Mouse (Mus musculus): ENCODE data around the gene Btbd9.

The Btbd9 gene

GRCm38 (mm10) chr17:30340495-30341126 is 235.7 kb downstream of the Btbd9 start:
- no peak for DNase-seq (ENCODE audit: low spot score in 2 of 2)

- no peak for DNase-seq (ENCODE audit: low spot score in 2 of 2)
Observed at GRCm38 (mm10) chr17:30339317-30339716, 237.0 kb downstream of the Btbd9 start.

GRCm38 (mm10) chr17:30336816-30337215 is 239.5 kb downstream of the Btbd9 start:
- no peak for DNase-seq (ENCODE audit: low spot score in 2 of 2)

DNA sequence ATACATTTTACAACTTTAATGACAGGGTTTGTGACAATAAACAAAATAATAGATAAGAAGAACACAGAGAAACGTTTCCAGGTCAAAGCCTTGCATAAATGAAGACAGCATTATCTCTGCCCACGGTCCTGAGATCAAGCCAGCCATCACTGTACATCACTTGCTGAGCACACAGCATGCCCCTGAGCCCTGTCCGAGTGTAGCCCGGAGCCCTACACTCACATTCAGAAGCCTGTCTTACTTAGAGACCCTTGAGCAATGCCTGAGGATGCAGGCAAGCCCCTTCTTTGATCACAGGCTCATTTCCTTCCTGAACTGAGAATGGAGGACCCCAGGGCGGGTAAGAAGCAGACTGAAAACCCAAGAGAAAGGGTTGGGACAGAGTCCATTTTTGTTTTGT is 240.0 kb downstream of the Btbd9 start:
- DNase-seq (ENCODE audit: low spot score in 2 of 2) = no peak

DNA sequence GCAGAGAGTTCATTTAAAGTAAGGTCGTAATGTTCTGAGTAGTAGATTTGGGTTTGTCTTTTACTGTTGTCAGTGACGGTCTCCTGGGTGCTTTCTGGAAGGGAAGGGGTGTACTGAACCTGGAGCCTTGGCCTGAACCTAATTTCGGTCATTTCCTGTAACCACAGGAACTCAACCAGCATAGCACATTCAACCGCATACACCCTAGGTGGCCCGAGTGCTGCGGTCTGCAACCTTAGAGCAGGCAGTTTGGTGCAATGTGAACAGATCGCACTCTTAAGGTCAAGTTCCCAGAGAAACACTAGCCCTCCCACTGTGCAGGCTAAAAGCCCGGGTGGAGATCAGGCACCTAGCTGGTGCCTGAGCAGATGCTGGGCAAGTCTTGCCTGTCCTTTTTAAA is 240.5 kb downstream of the Btbd9 start:
- DNase-seq (ENCODE audit: low spot score in 2 of 2) = no peak

GRCm38 (mm10) chr17:30334257-30334656 is 242.0 kb downstream of the Btbd9 start:
- DNase-seq (ENCODE audit: low spot score in 2 of 2) = no peak

GRCm38 (mm10) chr17:30333136-30333535 is 243.2 kb downstream of the Btbd9 start:
- DNase-seq (ENCODE audit: low spot score in 2 of 2) = no peak

DNA sequence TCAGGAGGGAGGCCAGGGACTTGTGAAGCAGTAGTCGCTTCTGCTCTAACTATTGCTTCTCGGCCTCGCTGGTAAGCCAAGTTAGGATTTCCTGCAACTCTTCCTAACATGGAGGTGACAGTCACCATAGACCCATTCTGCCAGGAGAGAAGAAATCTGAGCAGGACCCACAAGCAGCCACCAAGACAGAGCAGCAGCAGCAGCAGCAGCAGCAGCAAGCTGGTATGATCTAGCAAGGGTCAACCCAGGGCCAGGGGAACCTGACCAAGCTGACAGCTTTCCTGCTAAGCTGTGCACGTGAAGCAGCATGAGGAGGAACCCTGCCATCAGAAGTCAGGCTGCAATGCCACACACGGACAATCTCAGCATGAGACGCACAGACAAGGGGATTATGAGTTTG is 244.9 kb downstream of the Btbd9 start:
- DNase-seq (ENCODE audit: low spot score in 2 of 2) = no peak

- no peak for DNase-seq (ENCODE audit: low spot score in 2 of 2)
Observed at GRCm38 (mm10) chr17:30329531-30329930, 246.8 kb downstream of the Btbd9 start.

- no peak for DNase-seq (ENCODE audit: low spot score in 2 of 2)
Observed at GRCm38 (mm10) chr17:30328924-30329323, 247.4 kb downstream of the Btbd9 start.

DNA sequence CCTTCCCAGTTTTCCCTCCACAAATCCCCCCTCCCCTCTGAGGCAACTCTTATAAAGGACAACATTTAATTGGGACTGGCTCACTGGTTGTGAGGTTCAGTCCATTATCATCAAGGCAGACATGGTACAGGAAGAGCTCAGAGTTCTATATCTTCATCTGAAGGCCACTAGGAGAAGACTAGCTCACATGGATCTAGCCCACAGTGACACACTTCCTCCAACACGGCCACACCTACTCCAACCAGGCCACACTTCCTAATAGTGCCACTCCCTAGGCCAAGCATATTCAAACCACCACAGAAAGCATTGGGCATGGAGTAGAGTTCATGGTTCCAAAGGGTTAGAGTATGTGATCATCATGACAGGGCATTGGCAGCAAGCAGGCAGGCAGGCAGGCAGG is 249.4 kb downstream of the Btbd9 start:
- no peak for DNase-seq (ENCODE audit: low spot score in 2 of 2)

- no peak for DNase-seq (ENCODE audit: low spot score in 2 of 2)
Observed at GRCm38 (mm10) chr17:30320301-30320700, 256.0 kb downstream of the Btbd9 start.

GRCm38 (mm10) chr17:30312688-30313087 is 263.6 kb downstream of the Btbd9 start:
- DNase-seq (ENCODE audit: low spot score in 2 of 2) = no peak

DNA sequence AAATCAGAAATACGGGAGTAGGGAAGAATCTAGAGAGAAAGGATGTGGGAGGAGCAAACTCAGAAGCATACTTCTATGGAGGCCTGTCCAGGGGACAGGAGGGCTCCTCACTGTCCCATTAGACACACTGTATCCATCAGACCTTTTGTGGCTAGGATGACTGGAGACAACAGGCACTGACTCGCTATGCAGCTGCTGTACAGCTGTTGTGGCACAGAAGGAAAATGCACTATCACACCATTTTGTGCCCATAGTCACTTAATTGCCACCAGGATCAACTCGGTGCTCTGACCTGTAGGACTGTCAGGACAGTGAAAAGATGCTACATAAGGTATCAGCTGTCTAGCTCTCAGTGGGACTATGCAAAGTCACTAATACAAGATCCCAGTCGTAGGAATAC is 266.7 kb downstream of the Btbd9 start:
- DNase-seq (ENCODE audit: low spot score in 2 of 2) = no peak

- DNase-seq (ENCODE audit: low spot score in 2 of 2) = no peak
Observed at GRCm38 (mm10) chr17:30308889-30309288, 267.4 kb downstream of the Btbd9 start.

DNA sequence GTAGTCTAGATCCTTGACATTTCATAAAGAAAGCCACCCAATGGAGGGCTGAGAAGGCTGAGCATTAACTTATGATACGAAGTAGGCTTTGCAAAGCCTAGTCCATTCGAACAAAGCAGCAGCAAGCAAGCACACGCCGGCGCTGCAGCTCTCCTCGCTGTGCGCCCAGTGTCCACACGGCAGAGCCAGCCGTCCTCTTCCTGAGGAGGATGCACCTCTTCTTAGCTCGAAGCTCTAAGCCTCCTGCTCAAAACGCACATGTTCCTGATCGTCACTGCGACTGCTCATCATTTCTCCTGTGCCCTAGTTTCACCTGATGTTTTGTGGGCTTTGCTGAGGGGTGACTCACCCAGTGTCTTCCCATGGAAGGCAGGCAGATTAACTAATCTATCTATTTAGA is 268.0 kb downstream of the Btbd9 start:
- DNase-seq (ENCODE audit: low spot score in 2 of 2) = no peak

DNA sequence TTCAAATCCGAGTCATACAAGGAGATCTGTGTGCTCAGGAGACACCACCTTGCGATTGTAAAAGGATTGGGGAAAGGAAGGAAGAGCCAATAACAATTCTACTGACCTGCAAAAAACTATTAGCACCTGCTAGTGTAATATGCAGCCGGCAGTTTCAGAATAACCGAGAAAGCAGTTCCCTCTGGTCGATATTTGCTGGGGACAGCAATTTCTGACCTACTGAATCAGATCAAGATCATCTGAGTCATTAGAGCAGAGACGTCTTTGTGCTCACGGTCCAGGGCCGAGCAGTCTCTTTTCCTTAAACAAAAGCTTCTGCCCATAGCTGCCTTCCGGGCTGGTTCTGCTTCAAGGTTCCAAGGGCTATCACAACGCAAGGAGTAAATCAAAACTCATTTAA is 269.1 kb downstream of the Btbd9 start:
- DNase-seq (ENCODE audit: low spot score in 2 of 2) = no peak

DNA sequence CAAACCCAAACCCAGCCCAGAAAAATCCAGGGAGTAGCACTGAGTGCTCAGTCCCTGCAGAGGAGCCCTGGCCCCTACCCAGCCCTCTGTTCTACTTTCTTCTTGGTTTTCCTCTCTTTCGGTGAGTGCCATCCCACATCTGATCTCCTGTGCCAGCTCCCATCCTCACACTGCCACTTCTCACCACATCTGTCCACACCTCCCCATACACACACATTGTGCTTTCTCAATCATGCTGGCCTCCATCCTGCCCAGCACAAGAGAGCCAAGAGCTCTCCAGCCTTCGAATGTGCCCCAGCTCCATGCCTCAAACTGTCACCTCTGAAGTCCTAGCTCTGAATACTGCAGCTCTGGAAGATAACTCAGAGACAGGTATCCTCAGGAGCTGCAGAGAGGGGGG is 271.5 kb downstream of the Btbd9 start:
- DNase-seq (ENCODE audit: low spot score in 2 of 2) = no peak

GRCm38 (mm10) chr17:30301338-30301737 is 274.9 kb downstream of the Btbd9 start:
- no peak for DNase-seq (ENCODE audit: low spot score in 2 of 2)

- DNase-seq (ENCODE audit: low spot score in 2 of 2) = no peak
Observed at GRCm38 (mm10) chr17:30297432-30297831, 278.9 kb downstream of the Btbd9 start.

DNA sequence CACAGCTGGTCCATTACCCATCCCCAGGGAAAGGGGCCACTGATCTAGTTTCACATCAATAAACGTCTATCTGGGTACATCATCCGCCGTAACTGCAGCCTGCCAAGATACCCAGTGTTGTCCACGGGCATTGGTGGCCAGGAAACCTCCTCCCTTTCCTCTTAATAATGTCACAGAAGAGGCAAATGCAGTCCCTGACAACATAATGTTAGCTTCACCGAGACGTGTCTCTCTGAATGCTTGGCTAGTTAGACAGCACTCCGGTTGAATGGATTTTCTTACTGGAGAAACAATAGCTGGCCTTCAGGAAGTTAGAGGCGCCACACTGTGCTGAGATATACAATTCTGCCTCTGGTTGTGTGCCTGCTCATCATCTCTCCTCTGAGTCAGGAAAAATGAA is 280.2 kb downstream of the Btbd9 start:
- no peak for DNase-seq (ENCODE audit: low spot score in 2 of 2)

GRCm38 (mm10) chr17:30292666-30293065 is 283.6 kb downstream of the Btbd9 start:
- no peak for DNase-seq (ENCODE audit: low spot score in 2 of 2)

GRCm38 (mm10) chr17:30285641-30286040 is 290.6 kb downstream of the Btbd9 start:
- no peak for DNase-seq (ENCODE audit: low spot score in 2 of 2)

- no peak for DNase-seq (ENCODE audit: low spot score in 2 of 2)
Observed at GRCm38 (mm10) chr17:30283460-30284050, 292.7 kb downstream of the Btbd9 start.
